Mouse (Mus musculus) limb, embryonic 10.5 days (tissue): ENCODE data around the gene Ndufb10. TPM values are rescaled to one million over a fixed set of nuclear protein-coding genes. Genes with fewer than 3 reads are reported as not detected.

Source experiments
- DNase-seq: peaks from one replicate; pipeline ENCODE4 v3.0.0-alpha.2; 2017; ENCODE audit warnings: low spot score
- H3K27ac ChIP-seq: fragments of 300-500 bp; sonication (generic); 2 replicates; pipeline ENCODE4 v1.5.1; 2016; ENCODE audit warnings: mild to moderate bottlenecking
- H3K27me3 ChIP-seq: fragments of 300-500 bp; sonication (generic); 2 replicates; pipeline ENCODE4 v1.6.1; 2016; ENCODE audit warnings: low read depth, mild to moderate bottlenecking; ENCODE audit not compliant: poor library complexity, severe bottlenecking
- H3K36me3 ChIP-seq: fragments of 300-500 bp; sonication (generic); 2 replicates; pipeline ENCODE4 v1.6.1; 2016; ENCODE audit warnings: mild to moderate bottlenecking, moderate library complexity
- H3K4me1 ChIP-seq: fragments of 300-500 bp; sonication (generic); 2 replicates; pipeline ENCODE4 v1.6.1; 2016
- H3K4me3 ChIP-seq: fragments of 300-500 bp; sonication (generic); 2 replicates; pipeline ENCODE4 v1.5.1; 2016; ENCODE audit warnings: mild to moderate bottlenecking, moderate library complexity
- H3K9me3 ChIP-seq: fragments of 300-500 bp; sonication (generic); replicated peaks from 2 replicates; pipeline ENCODE4 v1.6.1; 2016; ENCODE audit warnings: mild to moderate bottlenecking
- WGBS: fragments of 180-500 bp; shearing (Covaris S2); methylation state at CpG from one replicate; pipeline ENCODE4 v1.1.7; 2016; 5-methylcytosine and 5-hydroxymethylcytosine counted together
- polyA plus RNA-seq: library from polyadenylated mRNA; unstranded; fragments of >200 nt; fragmentation: Nextera tagmentation; extraction: Ambion mirVana; gene quantifications from 2 replicates; pipeline ENCODE4 v1.2.1, GENCODE M21; 2016

Ndufb10 gene
- 202 and 204 TPM in 2 replicates for polyA plus RNA-seq

GRCm38 (mm10) chr17:24724184-24724583 is at the start of gene Ndufb10:
Ndufb10 (minus strand) TSS chr17:24724478.
- WGBS: under 1% methylated on average over 30 of the region's 30 CpGs
- H3K36me3 ChIP-seq: peaks cover 21% of the 10 kb centered on the region
- H3K27me3 ChIP-seq: no peaks in the 10 kb centered on the region

GRCm38 (mm10) chr17:24773241-24773640 is 49.0 kb upstream of the Ndufb10 start:
- Histone ChIP-seq H3K4me3 (no peak overlapping the region), H3K36me3 (no peaks in the 10 kb centered on the region), H3K27ac (no peak overlapping the region), H3K9me3 (no peaks in the 10 kb centered on the region), H3K27me3 (peaks cover 13% of the 10 kb centered on the region; the same call in 1 of the 2 replicates), H3K4me1 (peaks cover 23% of the 10 kb centered on the region)
- WGBS: 83% methylated on average over 5 of the region's 5 CpGs
- DNase-seq: no peak

More at GRCm38 (mm10) chr17:24724184-24724583, at the start of gene Ndufb10:
- Histone ChIP-seq H3K4me1 (peaks cover 32% of the 10 kb centered on the region), H3K4me3 (peak within 1 kb of the TSS; percentile 77), H3K9me3 (no peaks in the 10 kb centered on the region), H3K27ac (peak within 1 kb of the TSS; percentile 81)
- DNase-seq: peak; percentile 99

GRCm38 (mm10) chr17:24769146-24769545 is 44.9 kb upstream of the Ndufb10 start:
- Histone ChIP-seq H3K27me3 (peaks cover 17% of the 10 kb centered on the region; the same call in 1 of the 2 replicates), H3K9me3 (no peaks in the 10 kb centered on the region), H3K36me3 (no peaks in the 10 kb centered on the region), H3K4me1 (peaks cover 37% of the 10 kb centered on the region), H3K4me3 (no peak overlapping the region), H3K27ac (no peak overlapping the region)
- 50% methylated on average over 3 of the region's 3 CpGs for WGBS
- no peak for DNase-seq

GRCm38 (mm10) chr17:24766266-24766875 is 42.1 kb upstream of the Ndufb10 start:
- Histone ChIP-seq H3K27me3 (peaks cover 17% of the 10 kb centered on the region; the same call in 1 of the 2 replicates), H3K4me1 (peaks cover 49% of the 10 kb centered on the region), H3K4me3 (no peak overlapping the region), H3K27ac (no peak overlapping the region), H3K36me3 (no peaks in the 10 kb centered on the region), H3K9me3 (no peaks in the 10 kb centered on the region)
- DNase-seq: no peak
- 35% methylated on average over 12 of the region's 12 CpGs for WGBS

GRCm38 (mm10) chr17:24765016-24765905 is 41.0 kb upstream of the Ndufb10 start:
- Histone ChIP-seq H3K36me3 (no peaks in the 10 kb centered on the region), H3K4me3 (no peak overlapping the region), H3K27ac (peak overlapping the region; percentile 59; the same call in 1 of the 2 replicates), H3K4me1 (peaks cover 57% of the 10 kb centered on the region), H3K27me3 (peaks cover 17% of the 10 kb centered on the region; the same call in 1 of the 2 replicates), H3K9me3 (no peaks in the 10 kb centered on the region)
- no peak for DNase-seq
- 57% methylated on average over 22 of the region's 22 CpGs for WGBS

- Histone ChIP-seq H3K36me3 (peaks cover 4% of the 10 kb centered on the region; the same call in 1 of the 2 replicates), H3K4me3 (peak overlapping the region; percentile 3; the same call in 1 of the 2 replicates), H3K9me3 (no peaks in the 10 kb centered on the region), H3K27me3 (peaks cover 8% of the 10 kb centered on the region; the same call in 1 of the 2 replicates), H3K4me1 (peaks cover 61% of the 10 kb centered on the region), H3K27ac (peak overlapping the region; percentile 75)
- peak; percentile 78 for DNase-seq
- WGBS: 27% methylated on average over 5 of the region's 5 CpGs
These were observed 36.8 kb upstream of the Ndufb10 start for GRCm38 (mm10) chr17:24761121-24761520.

- Histone ChIP-seq H3K36me3 (peaks cover 4% of the 10 kb centered on the region; the same call in 1 of the 2 replicates), H3K27ac (0 out of 2 replicates have a peak overlapping the region, but pooled peaks have one; percentile 21), H3K4me1 (peaks cover 68% of the 10 kb centered on the region), H3K27me3 (peaks cover 45% of the 10 kb centered on the region), H3K9me3 (no peaks in the 10 kb centered on the region), H3K4me3 (no peak overlapping the region)
- WGBS: 79% methylated on average over 1 of the region's 1 CpGs
- DNase-seq: no peak
These were observed 33.1 kb upstream of the Ndufb10 start for GRCm38 (mm10) chr17:24757394-24757793.

- Histone ChIP-seq H3K4me1 (peaks cover 44% of the 10 kb centered on the region), H3K4me3 (peak within 1 kb of the TSS; percentile 69), H3K9me3 (no peaks in the 10 kb centered on the region), H3K27ac (peak within 1 kb of the TSS; percentile 27), H3K27me3 (peaks cover 78% of the 10 kb centered on the region), H3K36me3 (peaks cover 1% of the 10 kb centered on the region; the same call in 1 of the 2 replicates)
- under 1% methylated on average over 80 of the region's 82 CpGs for WGBS
- peak; percentile 81 for DNase-seq
These were observed 28.4 kb upstream of the Ndufb10 start, which contains the start of gene Hs3st6 for GRCm38 (mm10) chr17:24752415-24753394. Hs3st6 (plus strand) TSS chr17:24752988.

GRCm38 (mm10) chr17:24751528-24751927 is 27.2 kb upstream of the Ndufb10 start:
- Histone ChIP-seq H3K4me3 (peak overlapping the region; percentile 69; the same call in 1 of the 2 replicates), H3K36me3 (no peaks in the 10 kb centered on the region), H3K27me3 (peaks cover 74% of the 10 kb centered on the region), H3K9me3 (no peaks in the 10 kb centered on the region), H3K27ac (no peak overlapping the region), H3K4me1 (peaks cover 44% of the 10 kb centered on the region)
- 20% methylated on average over 4 of the region's 4 CpGs for WGBS
- no peak for DNase-seq

- Histone ChIP-seq H3K4me1 (peaks cover 25% of the 10 kb centered on the region), H3K4me3 (no peak overlapping the region), H3K36me3 (peaks cover 8% of the 10 kb centered on the region; the same call in 1 of the 2 replicates), H3K27ac (peak overlapping the region; percentile 12), H3K27me3 (peaks cover 29% of the 10 kb centered on the region), H3K9me3 (no peaks in the 10 kb centered on the region)
- no peak for DNase-seq
- WGBS: 38% methylated on average over 4 of the region's 4 CpGs
These were observed 22.7 kb upstream of the Ndufb10 start for GRCm38 (mm10) chr17:24746986-24747385.

- 22% methylated on average over 7 of the region's 7 CpGs for WGBS
- Histone ChIP-seq H3K9me3 (no peaks in the 10 kb centered on the region), H3K36me3 (peaks cover 19% of the 10 kb centered on the region), H3K27me3 (peaks cover 17% of the 10 kb centered on the region), H3K4me1 (peaks cover 25% of the 10 kb centered on the region), H3K4me3 (no peak overlapping the region), H3K27ac (0 out of 2 replicates have a peak overlapping the region, but pooled peaks have one; percentile 10)
- peak; percentile 87 for DNase-seq
These were observed 21.5 kb upstream of the Ndufb10 start for GRCm38 (mm10) chr17:24745526-24746497.
